Mouse (Mus musculus): ENCODE results near the gene Dlg2. TPM values are rescaled to one million over a fixed set of nuclear protein-coding genes. Genes with fewer than 3 reads are reported as not detected.

The Dlg2 gene
- polyA plus RNA-seq, 1 experiment from 2014 or later: 1.1 TPM

DNA sequence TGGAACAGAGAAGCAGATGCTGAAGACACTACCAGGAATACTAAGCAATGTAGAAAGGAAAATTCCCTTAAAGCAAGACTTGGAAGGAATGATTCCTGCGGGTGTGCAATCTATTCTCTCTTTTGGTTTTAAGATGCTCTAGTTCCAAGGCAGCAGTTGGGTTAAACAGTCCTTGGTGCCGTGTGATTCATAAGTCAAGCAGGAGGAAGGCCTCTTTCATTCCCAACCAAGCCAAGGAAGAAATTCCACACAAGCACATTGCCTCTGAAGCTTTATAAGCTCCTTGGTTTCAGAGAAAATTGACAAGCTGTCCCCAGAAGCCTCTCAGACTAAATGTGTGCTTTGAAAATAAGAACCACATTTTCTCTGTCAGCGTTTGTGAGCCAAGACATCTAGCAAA, 1309.4 kb downstream of the Dlg2 start:
- H3K4me3 ChIP-seq (ENCODE audit: low read length): no peak overlapping the region
- peak; percentile 38 for ATAC-seq (ENCODE audit: low read depth)
- H3K4me1 ChIP-seq (replicated peaks; ENCODE audit: control insufficient read depth, insufficient read depth, low read length): no peaks in the 10 kb centered on the region
- no peak overlapping the region for H3K9ac ChIP-seq (ENCODE audit: low read length)
- WGBS: 51% methylated on average over 3 of the region's 3 CpGs
- H3K36me3 ChIP-seq (ENCODE audit: control insufficient read depth, insufficient read depth, low read length): no peaks in the 10 kb centered on the region
- H3K4me2 ChIP-seq (ENCODE audit: low read depth, low read length): no peak overlapping the region
- H3K27me3 ChIP-seq (ENCODE audit: control insufficient read depth, insufficient read depth, low read depth, low read length): no peaks in the 10 kb centered on the region
- no peak overlapping the region for H3K27ac ChIP-seq (ENCODE audit: low read length)
- H3K9me3 ChIP-seq (ENCODE audit: control insufficient read depth, low read length): no peaks in the 10 kb centered on the region

DNA sequence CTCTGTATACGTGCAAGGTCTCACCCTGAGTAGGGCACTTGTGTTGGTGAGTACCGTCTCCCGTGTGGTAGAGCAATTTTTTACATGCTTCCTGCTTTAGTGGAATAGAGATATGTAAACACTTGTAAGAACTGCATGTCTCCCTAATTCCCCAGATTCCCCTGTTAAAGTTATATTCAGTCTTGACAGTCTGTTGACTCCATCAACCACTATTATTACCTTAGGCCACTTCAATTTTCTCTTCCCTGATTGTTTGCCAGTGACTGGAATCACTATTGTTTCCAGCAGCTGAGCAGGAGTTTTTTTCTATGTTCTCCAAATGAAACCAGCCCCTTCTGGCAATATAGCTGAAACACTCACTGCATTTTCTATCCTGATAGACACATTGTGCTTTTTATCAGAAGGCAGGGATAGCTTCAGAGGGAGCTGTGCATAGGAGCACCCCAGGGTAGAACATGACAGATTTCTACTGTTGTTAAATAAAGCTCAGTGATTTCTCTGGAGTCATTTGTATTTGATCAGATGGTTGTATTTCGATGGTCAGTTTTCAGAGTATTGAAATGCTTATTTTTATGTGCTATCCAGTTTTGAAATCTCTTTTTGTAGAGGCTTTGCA, 1314.6 kb downstream of the Dlg2 start:
- WGBS: 32% methylated on average over 4 of the region's 4 CpGs
- ATAC-seq (ENCODE audit: low read depth): no peak

DNA sequence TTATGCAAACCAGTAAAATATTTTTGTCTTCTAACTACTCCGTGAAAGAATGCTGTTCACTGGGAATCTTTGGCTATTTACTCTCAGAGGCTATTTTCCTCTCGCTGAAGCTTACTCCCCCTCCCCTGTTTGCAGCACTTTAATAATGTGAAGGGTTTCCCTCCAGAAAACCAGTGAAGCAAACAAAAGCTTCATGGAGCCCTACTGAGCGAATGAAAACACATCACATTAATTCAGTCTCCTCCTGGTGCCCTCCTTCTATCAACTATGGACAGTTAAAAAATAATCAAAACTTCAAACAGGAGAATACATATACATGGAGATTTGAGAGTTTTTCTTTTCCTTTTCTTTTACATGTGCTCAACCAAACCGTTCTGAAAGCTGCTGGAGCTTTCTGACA, 1330.2 kb downstream of the Dlg2 start:
- no peak for ATAC-seq (ENCODE audit: low read depth)
- WGBS: 48% methylated on average over 4 of the region's 4 CpGs
- H3K36me3 ChIP-seq (ENCODE audit: control insufficient read depth, insufficient read depth, low read length): no peaks in the 10 kb centered on the region
- no peaks in the 10 kb centered on the region for H3K4me1 ChIP-seq (replicated peaks; ENCODE audit: control insufficient read depth, insufficient read depth, low read length)
- H3K27ac ChIP-seq (ENCODE audit: low read length): no peak overlapping the region
- no peak overlapping the region for H3K4me3 ChIP-seq (ENCODE audit: low read length)
- no peaks in the 10 kb centered on the region for H3K9me3 ChIP-seq (ENCODE audit: control insufficient read depth, low read length)
- no peaks in the 10 kb centered on the region for H3K27me3 ChIP-seq (ENCODE audit: control insufficient read depth, insufficient read depth, low read depth, low read length)
- H3K4me2 ChIP-seq (ENCODE audit: low read depth, low read length): no peak overlapping the region
- H3K9ac ChIP-seq (ENCODE audit: low read length): no peak overlapping the region

More for the DNA sequence above, 1314.6 kb downstream of the Dlg2 start:
- no peaks in the 10 kb centered on the region for H3K9me3 ChIP-seq (ENCODE audit: control insufficient read depth, low read length)
- no peaks in the 10 kb centered on the region for H3K36me3 ChIP-seq (ENCODE audit: control insufficient read depth, insufficient read depth, low read length)
- H3K4me1 ChIP-seq (replicated peaks; ENCODE audit: control insufficient read depth, insufficient read depth, low read length): no peaks in the 10 kb centered on the region
- H3K4me2 ChIP-seq (ENCODE audit: low read depth, low read length): no peak overlapping the region
- no peaks in the 10 kb centered on the region for H3K27me3 ChIP-seq (ENCODE audit: control insufficient read depth, insufficient read depth, low read depth, low read length)
- H3K9ac ChIP-seq (ENCODE audit: low read length): no peak overlapping the region
- no peak overlapping the region for H3K27ac ChIP-seq (ENCODE audit: low read length)
- H3K4me3 ChIP-seq (ENCODE audit: low read length): no peak overlapping the region

DNA sequence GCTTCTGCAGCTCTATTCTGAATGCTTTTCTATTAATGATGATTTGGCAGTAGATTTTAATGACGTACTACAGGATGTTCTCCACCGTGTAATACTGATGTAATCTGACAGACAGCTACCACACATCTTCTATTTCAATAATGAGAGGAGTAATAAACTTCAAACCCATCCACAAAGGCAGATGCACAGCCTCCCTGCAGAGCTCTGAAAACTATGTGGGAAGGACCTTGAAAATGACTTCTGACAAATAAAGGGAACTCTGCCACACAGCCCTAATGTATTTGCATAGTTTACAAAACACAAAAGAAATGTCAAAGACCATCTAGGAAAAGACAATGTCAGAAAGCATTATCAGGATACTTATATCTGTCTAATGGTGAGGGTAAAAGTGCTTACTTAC, 1334.3 kb downstream of the Dlg2 start:
- no peak for ATAC-seq (ENCODE audit: low read depth)
- Histone ChIP-seq H3K4me2 (ENCODE audit: low read depth, low read length) (no peak overlapping the region), H3K9me3 (ENCODE audit: control insufficient read depth, low read length) (no peaks in the 10 kb centered on the region), H3K27ac (ENCODE audit: low read length) (no peak overlapping the region), H3K27me3 (ENCODE audit: control insufficient read depth, insufficient read depth, low read depth, low read length) (no peaks in the 10 kb centered on the region), H3K36me3 (ENCODE audit: control insufficient read depth, insufficient read depth, low read length) (no peaks in the 10 kb centered on the region), H3K9ac (ENCODE audit: low read length) (no peak overlapping the region), H3K4me1 (replicated peaks; ENCODE audit: control insufficient read depth, insufficient read depth, low read length) (no peaks in the 10 kb centered on the region), H3K4me3 (ENCODE audit: low read length) (no peak overlapping the region)
- WGBS: 41% methylated on average over 2 of the region's 2 CpGs

DNA sequence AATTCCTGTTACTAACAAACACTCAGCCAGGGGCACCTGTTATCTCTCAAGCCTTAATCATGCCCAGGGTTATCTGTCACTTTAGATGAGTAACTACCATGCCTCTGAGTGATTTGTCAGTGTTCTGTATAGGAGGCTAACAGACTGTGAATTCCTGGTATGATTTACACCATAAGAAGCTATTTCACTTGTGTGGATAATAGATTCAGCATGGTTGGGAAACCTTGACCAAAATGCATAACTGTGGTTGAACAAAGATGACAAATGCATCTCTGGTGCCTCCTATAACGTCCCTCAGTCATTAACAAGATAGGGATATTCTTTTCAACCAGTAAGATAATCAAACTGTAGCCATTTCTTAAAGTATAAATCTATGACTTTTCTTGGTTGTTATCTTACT, 1341.5 kb downstream of the Dlg2 start:
- H3K4me2 ChIP-seq (ENCODE audit: low read depth, low read length): no peak overlapping the region
- 51% methylated on average over 1 of the region's 1 CpGs for WGBS
- H3K4me1 ChIP-seq (replicated peaks; ENCODE audit: control insufficient read depth, insufficient read depth, low read length): no peaks in the 10 kb centered on the region
- no peak for ATAC-seq (ENCODE audit: low read depth)
- no peaks in the 10 kb centered on the region for H3K36me3 ChIP-seq (ENCODE audit: control insufficient read depth, insufficient read depth, low read length)
- no peak overlapping the region for H3K4me3 ChIP-seq (ENCODE audit: low read length)
- no peaks in the 10 kb centered on the region for H3K27me3 ChIP-seq (ENCODE audit: control insufficient read depth, insufficient read depth, low read depth, low read length)
- H3K9ac ChIP-seq (ENCODE audit: low read length): no peak overlapping the region
- H3K27ac ChIP-seq (ENCODE audit: low read length): no peak overlapping the region
- H3K9me3 ChIP-seq (ENCODE audit: control insufficient read depth, low read length): no peaks in the 10 kb centered on the region

DNA sequence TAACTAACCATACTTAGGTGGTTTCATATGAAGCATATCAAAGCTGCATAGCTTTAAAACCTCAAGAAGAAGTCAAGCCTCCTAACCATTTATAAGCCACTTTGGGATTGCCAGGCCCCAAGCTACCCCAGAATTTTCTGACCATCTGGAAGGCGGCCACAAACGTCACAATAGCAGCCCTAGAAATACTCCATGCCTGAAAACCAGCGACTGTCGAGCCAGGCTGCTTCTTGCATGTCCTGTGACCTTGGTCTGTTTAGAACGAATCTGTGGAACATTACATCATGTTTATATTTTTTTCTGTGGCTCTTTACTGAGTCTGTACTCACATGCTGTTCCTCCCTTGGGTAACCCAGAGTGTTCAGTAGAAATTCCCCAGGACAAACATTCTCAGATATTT, 1355.7 kb downstream of the Dlg2 start:
- Histone ChIP-seq H3K4me3 (ENCODE audit: low read length) (no peak overlapping the region), H3K9me3 (ENCODE audit: control insufficient read depth, low read length) (no peaks in the 10 kb centered on the region), H3K4me2 (ENCODE audit: low read depth, low read length) (no peak overlapping the region), H3K27ac (ENCODE audit: low read length) (no peak overlapping the region), H3K27me3 (ENCODE audit: control insufficient read depth, insufficient read depth, low read depth, low read length) (no peaks in the 10 kb centered on the region), H3K36me3 (ENCODE audit: control insufficient read depth, insufficient read depth, low read length) (no peaks in the 10 kb centered on the region), H3K9ac (ENCODE audit: low read length) (no peak overlapping the region), H3K4me1 (replicated peaks; ENCODE audit: control insufficient read depth, insufficient read depth, low read length) (no peaks in the 10 kb centered on the region)
- ATAC-seq (ENCODE audit: low read depth): no peak
- WGBS: 63% methylated on average over 5 of the region's 5 CpGs

DNA sequence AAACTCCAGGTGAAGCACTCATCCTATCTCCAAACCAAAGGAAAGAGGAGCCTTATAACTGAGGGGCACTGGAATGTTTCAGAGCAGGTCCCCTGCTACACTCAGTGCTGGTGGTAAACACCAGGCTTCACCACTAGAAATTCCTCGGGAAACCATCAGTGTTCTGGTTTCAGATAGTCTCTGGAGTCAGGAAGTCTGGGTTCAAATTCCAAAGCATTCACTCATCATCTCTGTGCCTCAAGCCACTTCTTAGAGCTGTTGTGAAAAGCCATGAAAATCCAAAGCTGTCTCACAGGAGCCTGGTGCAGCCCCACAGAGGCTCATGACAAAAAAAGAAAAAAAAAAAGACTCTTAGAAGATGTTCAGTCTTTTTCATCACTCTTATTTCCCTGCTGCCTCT, 1369.3 kb downstream of the Dlg2 start:
- ATAC-seq (ENCODE audit: low read depth): no peak

DNA sequence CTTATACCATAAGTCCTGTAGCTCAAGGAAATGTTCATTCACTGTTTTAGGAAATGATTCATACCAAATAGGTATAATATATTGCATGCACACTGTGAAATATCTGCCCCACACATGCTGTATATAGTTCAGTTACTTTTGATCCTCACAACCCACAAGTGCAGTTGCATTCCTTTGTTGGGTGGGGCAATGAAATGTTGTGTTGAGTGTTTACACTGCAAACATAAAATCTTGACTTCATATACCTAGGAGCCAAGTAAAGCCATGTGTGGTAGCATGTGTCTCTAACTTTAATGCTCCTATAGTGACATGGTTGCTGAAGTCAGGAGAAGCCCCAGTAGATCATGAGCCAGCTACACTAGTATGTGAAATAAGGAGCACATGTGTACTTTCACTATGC, 1372.9 kb downstream of the Dlg2 start:
- Histone ChIP-seq H3K27me3 (ENCODE audit: control insufficient read depth, insufficient read depth, low read depth, low read length) (no peaks in the 10 kb centered on the region), H3K9ac (ENCODE audit: low read length) (no peak overlapping the region), H3K9me3 (ENCODE audit: control insufficient read depth, low read length) (no peaks in the 10 kb centered on the region), H3K36me3 (ENCODE audit: control insufficient read depth, insufficient read depth, low read length) (no peaks in the 10 kb centered on the region), H3K4me2 (ENCODE audit: low read depth, low read length) (no peak overlapping the region), H3K27ac (ENCODE audit: low read length) (no peak overlapping the region), H3K4me3 (ENCODE audit: low read length) (no peak overlapping the region), H3K4me1 (replicated peaks; ENCODE audit: control insufficient read depth, insufficient read depth, low read length) (no peaks in the 10 kb centered on the region)
- peak; percentile 52; the same call in 1 of the 2 replicates for ATAC-seq (ENCODE audit: low read depth)

More for the DNA sequence above, 1369.3 kb downstream of the Dlg2 start:
- Histone ChIP-seq H3K27ac (ENCODE audit: low read length) (no peak overlapping the region), H3K9me3 (ENCODE audit: control insufficient read depth, low read length) (no peaks in the 10 kb centered on the region), H3K36me3 (ENCODE audit: control insufficient read depth, insufficient read depth, low read length) (no peaks in the 10 kb centered on the region), H3K4me3 (ENCODE audit: low read length) (no peak overlapping the region), H3K9ac (ENCODE audit: low read length) (no peak overlapping the region), H3K27me3 (ENCODE audit: control insufficient read depth, insufficient read depth, low read depth, low read length) (no peaks in the 10 kb centered on the region), H3K4me2 (ENCODE audit: low read depth, low read length) (no peak overlapping the region), H3K4me1 (replicated peaks; ENCODE audit: control insufficient read depth, insufficient read depth, low read length) (no peaks in the 10 kb centered on the region)
- 7% methylated on average over 1 of the region's 1 CpGs for WGBS

DNA sequence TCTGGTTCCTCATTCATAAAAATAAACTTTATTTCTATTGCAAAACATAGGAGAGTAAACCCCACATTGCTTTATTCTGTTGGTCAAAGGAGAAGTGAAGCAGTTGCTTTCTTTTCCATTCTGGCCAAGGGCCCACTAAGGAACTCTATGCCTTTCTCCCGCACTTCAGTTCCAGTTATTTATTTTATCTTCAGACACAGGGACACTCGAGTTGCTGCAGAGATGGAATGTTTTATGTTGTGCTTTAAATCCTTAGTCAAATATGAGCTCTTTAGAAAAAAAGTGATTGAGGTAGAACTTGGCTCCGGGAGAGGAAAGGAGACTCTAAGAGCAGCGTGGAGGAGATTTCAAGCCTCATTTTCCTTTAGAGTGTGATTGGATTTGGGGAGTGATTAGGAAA, 1377.2 kb downstream of the Dlg2 start:
- no peaks in the 10 kb centered on the region for H3K4me1 ChIP-seq (replicated peaks; ENCODE audit: control insufficient read depth, insufficient read depth, low read length)
- 22% methylated on average over 4 of the region's 4 CpGs for WGBS
- ATAC-seq (ENCODE audit: low read depth): peak; percentile 64
- peak overlapping the region; percentile 22; the same call in 1 of the 2 replicates for H3K27ac ChIP-seq (ENCODE audit: low read length)
- no peak overlapping the region for H3K9ac ChIP-seq (ENCODE audit: low read length)
- no peak overlapping the region for H3K4me2 ChIP-seq (ENCODE audit: low read depth, low read length)
- no peaks in the 10 kb centered on the region for H3K27me3 ChIP-seq (ENCODE audit: control insufficient read depth, insufficient read depth, low read depth, low read length)
- H3K4me3 ChIP-seq (ENCODE audit: low read length): no peak overlapping the region
- no peaks in the 10 kb centered on the region for H3K36me3 ChIP-seq (ENCODE audit: control insufficient read depth, insufficient read depth, low read length)
- no peaks in the 10 kb centered on the region for H3K9me3 ChIP-seq (ENCODE audit: control insufficient read depth, low read length)

DNA sequence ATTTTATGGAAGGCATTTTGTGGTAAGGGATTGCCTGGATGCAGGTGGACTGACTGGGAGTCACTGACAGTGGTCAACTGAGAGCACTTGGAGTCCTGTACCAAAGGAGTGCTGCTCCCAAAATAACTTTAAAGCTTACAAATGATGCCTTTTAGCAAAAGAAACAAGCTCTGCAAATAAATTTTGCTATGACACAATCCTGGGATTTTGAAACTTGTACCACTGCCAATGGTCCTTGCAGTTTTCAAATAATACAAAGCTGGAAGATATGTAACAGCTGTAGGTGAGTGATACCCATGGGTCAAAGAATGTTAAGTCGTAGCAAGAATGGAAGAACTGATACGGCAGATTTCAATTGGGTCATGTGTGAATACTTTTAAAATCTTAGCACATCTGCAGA, 1380.5 kb downstream of the Dlg2 start:
- no peak overlapping the region for H3K9ac ChIP-seq (ENCODE audit: low read length)
- no peaks in the 10 kb centered on the region for H3K9me3 ChIP-seq (ENCODE audit: control insufficient read depth, low read length)
- no peak overlapping the region for H3K4me2 ChIP-seq (ENCODE audit: low read depth, low read length)
- no peak overlapping the region for H3K4me3 ChIP-seq (ENCODE audit: low read length)
- H3K4me1 ChIP-seq (replicated peaks; ENCODE audit: control insufficient read depth, insufficient read depth, low read length): no peaks in the 10 kb centered on the region
- no peaks in the 10 kb centered on the region for H3K36me3 ChIP-seq (ENCODE audit: control insufficient read depth, insufficient read depth, low read length)
- WGBS: 73% methylated on average over 2 of the region's 2 CpGs
- H3K27me3 ChIP-seq (ENCODE audit: control insufficient read depth, insufficient read depth, low read depth, low read length): no peaks in the 10 kb centered on the region
- no peak for ATAC-seq (ENCODE audit: low read depth)
- H3K27ac ChIP-seq (ENCODE audit: low read length): no peak overlapping the region
